Mouse (Mus musculus) urinary bladder, postnatal 4 days (tissue): ENCODE measurements at regions not wholly inside any gene's neighbourhood (a gene's known extent, or its start where the extent isn't known, plus 50 kb on each side); places are given as distances from the start of the nearest gene placed in this dataset.

Experiments used
- DNase-seq, 2 experiments: peaks; one replicate each; pipeline ENCODE4 v3.0.0; 2021 to 2022; ENCODE audit warnings: low spot score in 2 of 2

- no peak for DNase-seq
These were observed 289.0 kb upstream of the Mef2c start for GRCm38 (mm10) chr13:83214811-83215210.

- no peak for DNase-seq
These were observed 287.4 kb upstream of the Mef2c start for GRCm38 (mm10) chr13:83216454-83216853.

- no peak for DNase-seq
These were observed 251.4 kb upstream of the Mef2c start for GRCm38 (mm10) chr13:83252452-83252851.

- DNase-seq, result no peak
These were observed 237.2 kb upstream of the Mef2c start for GRCm38 (mm10) chr13:83266591-83266990.

GRCm38 (mm10) chr13:83268663-83269062 is 235.2 kb upstream of the Mef2c start:
- DNase-seq, result no peak

- no peak for DNase-seq
These were observed 225.1 kb upstream of the Mef2c start for GRCm38 (mm10) chr13:83278695-83279094.

- no peak for DNase-seq
These were observed 196.1 kb upstream of the Mef2c start for GRCm38 (mm10) chr13:83307696-83308095.

- no peak for DNase-seq
These were observed 175.3 kb upstream of the Mef2c start for GRCm38 (mm10) chr13:83328488-83328887.

GRCm38 (mm10) chr13:83333728-83334127 is 170.1 kb upstream of the Mef2c start:
- DNase-seq, result no peak

- no peak for DNase-seq
These were observed 159.1 kb upstream of the Mef2c start for GRCm38 (mm10) chr13:83344611-83345319.

GRCm38 (mm10) chr13:83355341-83355740 is 148.5 kb upstream of the Mef2c start:
- no peak for DNase-seq

- no peak for DNase-seq
These were observed 143.3 kb upstream of the Mef2c start for GRCm38 (mm10) chr13:83360529-83360928.

GRCm38 (mm10) chr13:83376097-83376797 is 127.6 kb upstream of the Mef2c start:
- DNase-seq, result no peak

- DNase-seq, result no peak
These were observed 125.2 kb upstream of the Mef2c start for GRCm38 (mm10) chr13:83378644-83379043.

- DNase-seq, result no peak
These were observed 121.2 kb upstream of the Mef2c start for GRCm38 (mm10) chr13:83382609-83383008.

GRCm38 (mm10) chr13:83394773-83395172 is 109.1 kb upstream of the Mef2c start:
- no peak for DNase-seq

GRCm38 (mm10) chr13:83399381-83399780 is 104.5 kb upstream of the Mef2c start:
- no peak for DNase-seq

GRCm38 (mm10) chr13:83439619-83440436 is 64.0 kb upstream of the Mef2c start:
- DNase-seq, result no peak

- DNase-seq, result no peak
These were observed 59.6 kb upstream of the Mef2c start for GRCm38 (mm10) chr13:83444277-83444676.

GRCm38 (mm10) chr13:83450820-83451219 is 53.0 kb upstream of the Mef2c start:
- DNase-seq, result no peak

- no peak for DNase-seq
These were observed 50.8 kb upstream of the Mef2c start for GRCm38 (mm10) chr13:83452987-83453386.
